Mouse (Mus musculus) myocyte (in vitro differentiated cells): ENCODE results near the gene Micu2.

Experiments used
- E2F4 ChIP-seq: IDR thresholded peaks from one replicate; pipeline ENCODE4 v1.6.1; 2011; ENCODE audit warnings: mild to moderate bottlenecking, control low read depth, moderate library complexity; ENCODE audit not compliant: insufficient read depth
- MAX ChIP-seq: IDR thresholded peaks from one replicate; pipeline ENCODE4 v1.6.1; 2011; ENCODE audit warnings: low read depth, mild to moderate bottlenecking, control low read depth
- MYOD1 ChIP-seq, 3 experiments: IDR thresholded peaks; one replicate each; pipeline ENCODE4 v1.6.1; 2011; ENCODE audit warnings: control low read depth in 2 of 3, low read depth in 2 of 3, mild to moderate bottlenecking in 2 of 3, moderate library complexity in 1 of 3; ENCODE audit not compliant: insufficient read length in 2 of 3, control insufficient read depth in 1 of 3
- MYOG ChIP-seq, 3 experiments: IDR thresholded peaks; one replicate each; pipeline ENCODE4 v1.6.1; 2011; ENCODE audit warnings: control low read depth in 2 of 3, low read depth in 2 of 3, mild to moderate bottlenecking in 2 of 3; ENCODE audit not compliant: insufficient read length in 2 of 3, control insufficient read depth in 1 of 3, insufficient read depth in 1 of 3
- POLR2A ChIP-seq: IDR thresholded peaks from one replicate; pipeline ENCODE4 v1.6.1; 2011; ENCODE audit warnings: low read depth, mild to moderate bottlenecking, control low read depth, moderate library complexity; ENCODE audit not compliant: insufficient read length
- POLR2AphosphoS2 ChIP-seq: IDR thresholded peaks from one replicate; pipeline ENCODE4 v1.6.1; 2011; ENCODE audit warnings: low read depth, control low read depth; ENCODE audit not compliant: insufficient read length
- REST ChIP-seq: IDR thresholded peaks from one replicate; pipeline ENCODE4 v1.6.1; 2011; ENCODE audit warnings: mild to moderate bottlenecking, control low read depth, moderate library complexity; ENCODE audit not compliant: insufficient read depth, insufficient read length
- SRF ChIP-seq: IDR thresholded peaks from one replicate; pipeline ENCODE4 v1.6.1; 2011; ENCODE audit warnings: low read depth; ENCODE audit not compliant: control insufficient read depth, insufficient read length
- TCF12 ChIP-seq: IDR thresholded peaks from one replicate; pipeline ENCODE4 v1.6.1; 2011; ENCODE audit warnings: mild to moderate bottlenecking, control low read depth; ENCODE audit not compliant: poor library complexity, insufficient read depth, severe bottlenecking
- USF1 ChIP-seq: IDR thresholded peaks from one replicate; pipeline ENCODE4 v1.6.1; 2011; ENCODE audit warnings: low read depth, mild to moderate bottlenecking, control low read depth, moderate library complexity

DNA sequence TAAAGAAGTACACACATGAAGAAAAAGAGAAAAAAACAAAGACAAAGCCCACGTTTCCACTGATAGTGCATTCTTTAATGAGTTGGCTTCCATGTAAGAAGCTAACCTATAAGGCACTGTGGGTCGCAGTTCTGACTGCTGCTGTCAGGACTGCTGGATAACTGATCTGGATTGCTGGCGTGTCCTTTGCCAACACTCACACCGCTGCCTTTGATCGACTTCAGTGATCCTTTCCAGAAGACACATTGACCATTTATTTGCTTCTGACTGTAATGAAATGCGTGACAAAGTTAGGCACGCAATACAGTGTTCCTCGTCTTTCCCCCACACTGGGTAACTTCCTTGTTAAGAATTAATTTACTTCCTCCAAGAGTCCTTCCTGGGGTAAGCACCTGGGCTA is 18.3 kb downstream of the Micu2 start:
- TF ChIP-seq POLR2A (no peak), USF1 (no peak), MYOD1 (IDR thresholded peaks at IDR 0.05; ENCODE audit: control insufficient read depth in 1 of 3, insufficient read length in 2 of 3, low read depth in 2 of 3) (no peak), E2F4 (no peak), MAX (no peak), MYOG (IDR thresholded peaks at IDR 0.05; ENCODE audit: control insufficient read depth in 1 of 3, insufficient read depth in 1 of 3, insufficient read length in 2 of 3, low read depth in 2 of 3) (no peak), POLR2AphosphoS2 (no peak), TCF12 (no peak), SRF (no peak), REST (no peak)
